Mouse (Mus musculus): Measurements from ENCODE around the gene Fsip1. TPM values are rescaled to one million over a fixed set of nuclear protein-coding genes. Genes with fewer than 3 reads are reported as not detected.
"Not testable (repeated sequence)": the region's sequence is repeated elsewhere in the genome, so short reads cannot be mapped to it uniquely, and the experiment has no call there.

Fsip1 gene
- polyA plus RNA-seq, 1 experiment from 2014 or later, result 2.8 TPM

DNA sequence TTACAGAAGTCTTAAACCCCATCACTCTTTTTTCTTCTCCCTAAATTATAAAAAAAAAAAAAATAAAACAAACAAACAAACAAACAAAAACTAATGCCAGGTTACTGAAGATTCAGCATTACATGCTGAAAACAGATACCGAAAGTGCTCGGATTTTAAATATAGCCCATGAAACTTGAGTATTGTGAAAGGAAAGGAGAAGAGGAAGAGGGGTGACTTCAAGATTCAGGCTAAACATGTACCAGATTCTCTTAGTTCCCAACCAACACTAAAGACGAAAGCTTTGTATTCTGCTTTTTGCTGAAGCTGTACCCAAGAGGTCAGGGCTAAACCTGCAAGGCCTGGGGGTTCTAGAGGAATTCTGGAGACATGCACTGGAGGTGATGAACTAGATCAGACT is 98.7 kb downstream of the Fsip1 start:
- DNase-seq (ENCODE audit: low spot score, missing footprints) (no peak), ATAC-seq (ENCODE audit: low FRiP score) (no peak)
- Histone ChIP-seq H3K4me3 (ENCODE audit: low read depth, low read length) (no peak overlapping the region), H3K9me3 (ENCODE audit: control insufficient read depth, low read length) (no peaks in the 10 kb centered on the region), H3K9ac (ENCODE audit: low read length) (no peak overlapping the region), H3K27me3 (ENCODE audit: control insufficient read depth, insufficient read depth, low read length) (no peaks in the 10 kb centered on the region), H3K4me1 (ENCODE audit: control insufficient read depth, insufficient read depth, low read length) (peaks cover 23% of the 10 kb centered on the region), H3K4me2 (no peak overlapping the region), H3K27ac (ENCODE audit: low read depth, low read length) (no peak overlapping the region), H3K36me3 (ENCODE audit: control insufficient read depth, insufficient read depth, low read length) (no peaks in the 10 kb centered on the region)
- WGBS, result 84% methylated on average over 3 of the region's 3 CpGs

DNA sequence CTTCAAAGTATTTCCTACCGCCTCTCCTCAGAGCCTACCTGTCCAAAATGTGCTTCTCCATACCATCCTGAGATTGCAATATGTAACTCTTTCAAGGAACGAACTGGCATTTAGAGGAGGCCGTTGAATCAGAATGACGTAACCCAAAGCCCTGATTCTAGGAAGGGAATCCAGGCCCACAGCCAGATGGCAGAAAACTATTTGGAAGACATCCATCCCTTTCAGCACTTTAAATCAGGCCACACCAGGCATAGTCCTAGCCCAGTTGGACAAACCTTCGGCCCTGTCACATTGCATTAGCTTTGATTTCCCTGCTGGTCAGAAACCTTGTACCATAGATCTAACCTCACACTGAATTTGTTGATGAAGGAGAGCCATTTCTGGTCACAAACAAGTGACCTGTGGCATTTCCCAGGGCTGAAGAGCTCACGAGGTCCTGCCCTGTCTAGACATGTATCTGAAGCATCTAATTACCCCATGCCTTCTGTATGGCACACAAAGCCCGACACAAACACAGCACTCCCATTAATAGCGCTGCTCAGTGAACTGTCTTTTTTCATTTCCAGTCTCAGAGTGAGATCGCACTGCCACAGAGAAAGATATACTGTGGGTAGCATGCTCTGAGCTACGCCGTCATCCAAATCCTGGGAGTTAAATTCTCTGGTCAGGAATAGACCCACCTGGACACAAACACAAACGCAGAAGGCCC is 106.8 kb downstream of the Fsip1 start:
- no peaks in the 10 kb centered on the region for H3K9me3 ChIP-seq (ENCODE audit: control insufficient read depth, low read length)
- DNase-seq (ENCODE audit: low spot score, missing footprints) (peak; percentile 84), ATAC-seq (ENCODE audit: low FRiP score) (no peak)
- H3K9ac ChIP-seq (ENCODE audit: low read length), result no peak overlapping the region
- no peak overlapping the region for H3K4me2 ChIP-seq
- no peaks in the 10 kb centered on the region for H3K36me3 ChIP-seq (ENCODE audit: control insufficient read depth, insufficient read depth, low read length)
- no peak overlapping the region for H3K27ac ChIP-seq (ENCODE audit: low read depth, low read length)
- no peaks in the 10 kb centered on the region for H3K4me1 ChIP-seq (ENCODE audit: control insufficient read depth, insufficient read depth, low read length)
- no peaks in the 10 kb centered on the region for H3K27me3 ChIP-seq (ENCODE audit: control insufficient read depth, insufficient read depth, low read length)
- H3K4me3 ChIP-seq (ENCODE audit: low read depth, low read length), result no peak overlapping the region
- WGBS, result 86% methylated on average over 12 of the region's 12 CpGs

DNA sequence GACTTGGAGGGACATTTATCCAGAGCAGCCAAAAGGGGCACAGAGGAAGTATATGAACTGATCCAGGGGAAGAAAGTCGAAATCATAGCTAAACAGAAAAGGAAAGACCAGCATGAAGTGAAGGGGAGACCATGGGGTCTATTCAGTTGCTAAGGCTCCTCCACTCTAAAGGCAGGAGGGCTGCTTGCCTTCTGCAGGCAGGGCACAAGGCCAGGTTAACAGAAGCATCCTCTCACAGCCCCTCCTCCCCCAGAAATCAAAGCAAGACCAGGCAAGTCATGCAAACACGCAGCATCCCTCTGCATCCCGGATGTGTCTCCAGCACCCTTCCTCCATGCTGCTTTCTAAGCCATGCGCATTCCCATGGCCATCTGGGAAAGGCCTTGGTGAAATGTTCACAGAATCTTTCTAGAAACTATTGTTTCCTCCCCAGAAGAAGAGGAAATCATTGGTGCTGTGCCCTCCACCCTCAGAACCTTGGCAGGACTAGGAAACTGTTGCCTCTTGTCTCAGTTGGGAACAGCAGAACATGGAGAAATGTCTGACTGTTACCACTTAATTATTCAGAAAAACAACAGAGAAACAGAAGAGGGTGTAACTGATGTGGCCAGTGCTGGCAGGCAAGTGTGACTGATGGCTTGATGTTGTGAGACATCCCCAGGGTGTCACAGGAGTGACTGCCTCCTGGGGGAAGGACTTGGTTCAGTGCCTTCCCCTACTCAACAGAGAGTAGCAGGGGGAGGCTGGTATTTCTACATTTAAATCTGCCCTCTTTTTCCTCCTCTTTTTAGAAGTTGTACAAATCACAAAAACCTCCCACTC is 108.2 kb downstream of the Fsip1 start:
- no peak overlapping the region for H3K4me3 ChIP-seq (ENCODE audit: low read depth, low read length)
- DNase-seq (ENCODE audit: low spot score, missing footprints) (peak; percentile 51), ATAC-seq (ENCODE audit: low FRiP score) (no peak)
- H3K9me3 ChIP-seq (ENCODE audit: control insufficient read depth, low read length), result no peaks in the 10 kb centered on the region
- no peaks in the 10 kb centered on the region for H3K27me3 ChIP-seq (ENCODE audit: control insufficient read depth, insufficient read depth, low read length)
- no peak overlapping the region for H3K4me2 ChIP-seq
- H3K36me3 ChIP-seq (ENCODE audit: control insufficient read depth, insufficient read depth, low read length), result no peaks in the 10 kb centered on the region
- no peak overlapping the region for H3K27ac ChIP-seq (ENCODE audit: low read depth, low read length)
- H3K4me1 ChIP-seq (ENCODE audit: control insufficient read depth, insufficient read depth, low read length), result no peaks in the 10 kb centered on the region
- H3K9ac ChIP-seq (ENCODE audit: low read length), result no peak overlapping the region
- WGBS, result 82% methylated on average over 4 of the region's 4 CpGs

DNA sequence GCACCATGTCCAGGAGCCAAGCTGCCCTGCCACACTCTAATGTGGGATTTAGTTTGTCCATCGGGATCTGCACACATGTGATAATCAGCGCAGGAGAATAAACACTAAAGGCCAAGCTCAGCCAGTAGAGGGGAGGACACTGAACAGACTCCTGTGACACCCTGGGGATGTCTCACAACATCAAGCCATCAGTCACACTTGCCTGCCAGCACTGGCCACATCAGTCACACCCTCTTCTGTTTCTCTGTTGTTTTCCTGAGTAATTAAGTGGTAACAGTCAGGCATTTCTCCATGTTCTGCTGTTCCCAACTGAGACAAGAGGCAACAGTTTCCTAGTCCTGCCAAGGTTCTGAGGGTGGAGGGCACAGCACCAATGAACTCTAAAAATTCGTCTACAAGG is 109.0 kb downstream of the Fsip1 start:
- H3K4me3 ChIP-seq (ENCODE audit: low read depth, low read length); DNase-seq (ENCODE audit: low spot score, missing footprints); H3K9ac ChIP-seq (ENCODE audit: low read length); H3K9me3 ChIP-seq (ENCODE audit: control insufficient read depth, low read length); H3K27ac ChIP-seq (ENCODE audit: low read depth, low read length); H3K27me3 ChIP-seq (ENCODE audit: control insufficient read depth, insufficient read depth, low read length); H3K4me2 ChIP-seq; H3K4me1 ChIP-seq (ENCODE audit: control insufficient read depth, insufficient read depth, low read length); H3K36me3 ChIP-seq (ENCODE audit: control insufficient read depth, insufficient read depth, low read length); ATAC-seq (ENCODE audit: low FRiP score): not testable (repeated sequence)
- 69% methylated on average over 3 of the region's 3 CpGs for WGBS

DNA sequence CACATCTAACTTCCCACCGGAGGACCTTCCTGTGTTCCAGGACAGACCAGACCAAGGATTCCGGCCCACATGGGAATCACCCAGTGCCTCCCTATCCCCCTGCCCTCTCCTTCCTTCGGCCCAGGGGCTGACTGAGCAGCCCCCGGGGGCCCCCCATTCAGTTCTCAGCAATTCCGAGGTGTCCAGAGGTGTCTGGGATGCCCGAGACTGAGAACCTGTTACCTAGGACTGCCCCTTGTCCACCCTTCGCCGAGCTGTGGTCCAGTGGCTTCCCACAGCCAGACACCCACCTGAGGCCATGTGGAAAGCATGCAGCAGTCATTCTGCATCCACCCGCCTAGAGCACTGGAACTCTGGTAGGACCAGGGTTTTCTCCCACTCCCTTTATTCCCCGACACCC is 115.1 kb downstream of the Fsip1 start:
- DNase-seq (ENCODE audit: low spot score, missing footprints) (no peak), ATAC-seq (ENCODE audit: low FRiP score) (no peak)
- H3K4me3 ChIP-seq (ENCODE audit: low read depth, low read length), result no peak overlapping the region
- WGBS, result 90% methylated on average over 10 of the region's 10 CpGs
- H3K36me3 ChIP-seq (ENCODE audit: control insufficient read depth, insufficient read depth, low read length), result no peaks in the 10 kb centered on the region
- H3K9me3 ChIP-seq (ENCODE audit: control insufficient read depth, low read length), result no peaks in the 10 kb centered on the region
- H3K4me1 ChIP-seq (ENCODE audit: control insufficient read depth, insufficient read depth, low read length), result no peaks in the 10 kb centered on the region
- H3K4me2 ChIP-seq, result no peak overlapping the region
- H3K27me3 ChIP-seq (ENCODE audit: control insufficient read depth, insufficient read depth, low read length), result no peaks in the 10 kb centered on the region
- H3K27ac ChIP-seq (ENCODE audit: low read depth, low read length), result no peak overlapping the region
- H3K9ac ChIP-seq (ENCODE audit: low read length), result no peak overlapping the region

DNA sequence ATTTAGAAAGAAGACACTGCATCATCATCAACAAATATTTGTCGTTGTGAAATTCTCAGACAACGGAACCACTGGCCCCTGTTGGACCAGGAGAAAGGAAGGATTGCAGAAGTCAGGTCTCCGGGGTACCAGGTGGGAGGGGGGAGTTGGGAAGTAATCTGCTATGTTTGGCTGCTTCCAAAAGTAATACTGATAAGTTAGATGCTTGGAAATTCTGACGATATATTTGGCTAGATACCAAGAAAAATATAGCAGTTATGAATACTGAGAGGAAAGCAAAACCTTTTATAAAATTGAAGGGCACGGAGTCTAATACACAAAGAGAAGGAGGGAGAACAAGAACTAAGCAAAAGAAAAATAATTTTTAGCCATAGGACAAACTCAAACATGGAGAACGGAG is 117.5 kb downstream of the Fsip1 start:
- ATAC-seq (ENCODE audit: low FRiP score) (no peak), DNase-seq (ENCODE audit: low spot score, missing footprints) (no peak)
- Histone ChIP-seq H3K27ac (ENCODE audit: low read depth, low read length) (no peak overlapping the region), H3K9me3 (ENCODE audit: control insufficient read depth, low read length) (no peaks in the 10 kb centered on the region), H3K4me2 (no peak overlapping the region), H3K36me3 (ENCODE audit: control insufficient read depth, insufficient read depth, low read length) (no peaks in the 10 kb centered on the region), H3K4me3 (ENCODE audit: low read depth, low read length) (no peak overlapping the region), H3K27me3 (ENCODE audit: control insufficient read depth, insufficient read depth, low read length) (no peaks in the 10 kb centered on the region), H3K4me1 (ENCODE audit: control insufficient read depth, insufficient read depth, low read length) (no peaks in the 10 kb centered on the region), H3K9ac (ENCODE audit: low read length) (no peak overlapping the region)
- 89% methylated on average over 6 of the region's 6 CpGs for WGBS

DNA sequence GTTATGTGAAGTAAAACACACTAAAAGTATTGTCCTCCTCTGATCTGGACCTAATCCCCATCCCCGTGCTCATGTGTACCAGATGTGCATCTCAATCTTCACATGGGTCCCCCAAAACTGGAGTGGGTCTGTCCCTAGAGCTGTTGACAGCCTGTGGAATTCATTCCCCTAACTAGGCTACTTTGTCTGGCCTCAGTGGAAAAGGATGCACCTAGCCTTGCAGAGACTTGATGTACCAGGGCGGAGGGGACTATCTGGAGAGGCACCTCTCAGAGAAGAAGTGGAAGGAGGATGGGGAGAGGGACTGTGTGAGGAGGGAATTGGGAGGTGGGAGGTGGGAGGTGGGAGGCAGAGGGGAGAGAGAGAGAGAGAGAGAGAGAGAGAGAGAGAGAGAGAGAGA is 119.0 kb downstream of the Fsip1 start:
- Histone ChIP-seq H3K36me3 (ENCODE audit: control insufficient read depth, insufficient read depth, low read length) (no peaks in the 10 kb centered on the region), H3K4me2 (no peak overlapping the region), H3K9ac (ENCODE audit: low read length) (no peak overlapping the region), H3K4me3 (ENCODE audit: low read depth, low read length) (no peak overlapping the region), H3K4me1 (ENCODE audit: control insufficient read depth, insufficient read depth, low read length) (no peaks in the 10 kb centered on the region), H3K27me3 (ENCODE audit: control insufficient read depth, insufficient read depth, low read length) (no peaks in the 10 kb centered on the region), H3K9me3 (ENCODE audit: control insufficient read depth, low read length) (no peaks in the 10 kb centered on the region), H3K27ac (ENCODE audit: low read depth, low read length) (no peak overlapping the region)
- no peak for DNase-seq (ENCODE audit: low spot score, missing footprints)
- WGBS, result 89% methylated on average over 2 of the region's 2 CpGs
- ATAC-seq (ENCODE audit: low FRiP score), result no peak

DNA sequence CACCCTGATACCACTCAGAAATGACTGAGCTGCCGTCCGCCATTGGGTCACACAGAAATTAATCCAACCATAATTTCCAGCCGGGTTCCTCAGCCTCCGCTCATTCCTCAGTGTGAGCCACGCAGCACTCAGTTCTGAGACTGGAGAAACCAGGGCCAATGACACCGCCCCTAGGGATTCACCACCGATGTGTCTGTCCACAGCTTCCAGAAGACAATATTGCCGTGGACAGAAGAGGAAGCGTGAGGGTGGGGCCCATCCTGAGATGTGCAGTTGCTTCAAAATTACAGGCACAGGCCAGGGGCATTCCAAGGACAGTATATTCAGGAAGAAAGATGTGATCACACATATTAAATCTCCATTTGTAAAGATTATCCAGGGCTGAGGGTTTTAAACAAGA is 119.7 kb downstream of the Fsip1 start:
- H3K4me3 ChIP-seq (ENCODE audit: low read depth, low read length), result no peak overlapping the region
- no peak overlapping the region for H3K27ac ChIP-seq (ENCODE audit: low read depth, low read length)
- no peak overlapping the region for H3K9ac ChIP-seq (ENCODE audit: low read length)
- ATAC-seq (ENCODE audit: low FRiP score) (no peak), DNase-seq (ENCODE audit: low spot score, missing footprints) (no peak)
- no peaks in the 10 kb centered on the region for H3K36me3 ChIP-seq (ENCODE audit: control insufficient read depth, insufficient read depth, low read length)
- H3K4me1 ChIP-seq (ENCODE audit: control insufficient read depth, insufficient read depth, low read length), result no peaks in the 10 kb centered on the region
- no peak overlapping the region for H3K4me2 ChIP-seq
- no peaks in the 10 kb centered on the region for H3K27me3 ChIP-seq (ENCODE audit: control insufficient read depth, insufficient read depth, low read length)
- no peaks in the 10 kb centered on the region for H3K9me3 ChIP-seq (ENCODE audit: control insufficient read depth, low read length)
- 94% methylated on average over 9 of the region's 9 CpGs for WGBS

DNA sequence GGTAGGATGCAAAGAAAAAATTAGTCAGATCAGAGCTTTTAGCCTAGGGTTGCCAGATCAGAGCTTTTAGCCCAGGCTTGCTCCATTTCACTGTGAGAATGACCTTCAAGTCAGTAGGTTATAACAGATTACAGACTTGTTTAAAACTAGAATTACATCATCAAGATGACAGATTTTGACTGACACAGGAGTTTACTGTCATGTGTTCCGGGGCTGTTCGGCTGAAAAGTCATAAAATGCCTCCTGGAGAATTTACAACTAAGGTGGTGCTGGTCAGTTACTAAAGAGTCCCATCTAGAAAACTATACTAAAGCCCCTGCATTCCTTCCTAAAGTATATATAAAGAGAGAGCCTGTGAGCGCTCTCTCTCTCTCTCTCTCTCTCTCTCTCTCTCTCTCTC is 128.5 kb downstream of the Fsip1 start:
- no peaks in the 10 kb centered on the region for H3K27me3 ChIP-seq (ENCODE audit: control insufficient read depth, insufficient read depth, low read length)

More for the DNA sequence above, 128.5 kb downstream of the Fsip1 start:
- Histone ChIP-seq H3K9ac (ENCODE audit: low read length) (no peak overlapping the region), H3K9me3 (ENCODE audit: control insufficient read depth, low read length) (no peaks in the 10 kb centered on the region), H3K36me3 (ENCODE audit: control insufficient read depth, insufficient read depth, low read length) (no peaks in the 10 kb centered on the region), H3K27ac (ENCODE audit: low read depth, low read length) (no peak overlapping the region), H3K4me2 (no peak overlapping the region), H3K4me1 (ENCODE audit: control insufficient read depth, insufficient read depth, low read length) (peaks cover 3% of the 10 kb centered on the region), H3K4me3 (ENCODE audit: low read depth, low read length) (no peak overlapping the region)
- WGBS, result 79% methylated on average over 3 of the region's 3 CpGs
- no peak for ATAC-seq (ENCODE audit: low FRiP score)
- DNase-seq (ENCODE audit: low spot score, missing footprints), result no peak

Measured in midbrain, embryonic 11.5 days (tissue).